Mouse (Mus musculus): ENCODE results near the gene Wnt1.
A peak's percentile ranks its signal among the peaks of the same experiment; 100 is the strongest.
"Not testable (repeated sequence)": the region's sequence is repeated elsewhere in the genome, so short reads cannot be mapped to it uniquely, and the experiment has no call there.

Gene Wnt1

DNA sequence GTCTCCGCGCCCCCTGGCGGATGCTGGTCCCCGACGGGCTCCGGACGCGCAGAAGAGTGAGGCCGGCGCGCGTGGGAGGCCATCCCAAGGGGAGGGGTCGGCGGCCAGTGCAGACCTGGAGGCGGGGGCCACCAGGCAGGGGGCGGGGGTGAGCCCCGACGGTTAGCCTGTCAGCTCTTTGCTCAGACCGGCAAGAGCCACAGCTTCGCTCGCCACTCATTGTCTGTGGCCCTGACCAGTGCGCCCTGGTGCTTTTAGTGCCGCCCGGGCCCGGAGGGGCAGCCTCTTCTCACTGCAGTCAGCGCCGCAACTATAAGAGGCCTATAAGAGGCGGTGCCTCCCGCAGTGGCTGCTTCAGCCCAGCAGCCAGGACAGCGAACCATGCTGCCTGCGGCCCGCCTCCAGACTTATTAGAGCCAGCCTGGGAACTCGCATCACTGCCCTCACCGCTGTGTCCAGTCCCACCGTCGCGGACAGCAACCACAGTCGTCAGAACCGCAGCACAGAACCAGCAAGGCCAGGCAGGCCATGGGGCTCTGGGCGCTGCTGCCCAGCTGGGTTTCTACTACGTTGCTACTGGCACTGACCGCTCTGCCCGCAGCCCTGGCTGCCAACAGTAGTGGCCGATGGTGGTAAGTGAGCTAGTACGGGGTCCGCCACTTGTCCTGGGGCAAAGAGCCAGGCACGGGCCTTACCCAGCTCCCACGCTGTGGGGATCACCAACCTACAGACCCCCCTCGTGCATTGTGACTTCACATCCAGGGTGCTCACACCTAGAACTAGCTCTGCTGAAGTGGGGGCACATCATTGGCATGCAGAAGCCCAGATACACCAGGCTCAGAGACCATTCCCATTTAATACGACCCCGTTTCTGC is at the start of gene Wnt1:
Gene Wnt1 (plus strand): TSS at position 197 of the 875 bp plus-strand sequence.
- DNase-seq (ENCODE audit: low read depth, low spot score) = no peak

DNA sequence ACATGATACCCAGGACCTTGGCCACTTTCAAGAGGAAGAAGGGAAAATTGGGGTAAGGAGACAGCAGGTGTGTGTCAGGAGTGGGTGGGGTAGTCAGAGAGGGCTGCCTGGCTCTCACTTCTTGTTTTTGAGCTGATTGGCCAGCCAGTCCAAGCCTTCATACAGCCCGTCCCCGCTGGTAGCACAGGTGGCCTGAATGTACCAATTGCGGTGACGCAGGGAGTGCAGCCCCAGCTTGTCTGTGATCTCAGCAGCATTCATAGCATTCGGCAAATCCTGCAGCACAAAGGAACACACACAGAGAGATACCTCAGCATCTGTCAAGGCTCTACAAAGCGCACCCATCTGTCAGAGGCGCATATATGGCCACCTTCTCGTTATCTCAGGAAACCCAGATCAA is 49.4 kb upstream of the Wnt1 start:
- DNase-seq (ENCODE audit: low read depth, low spot score) = no peak

DNA sequence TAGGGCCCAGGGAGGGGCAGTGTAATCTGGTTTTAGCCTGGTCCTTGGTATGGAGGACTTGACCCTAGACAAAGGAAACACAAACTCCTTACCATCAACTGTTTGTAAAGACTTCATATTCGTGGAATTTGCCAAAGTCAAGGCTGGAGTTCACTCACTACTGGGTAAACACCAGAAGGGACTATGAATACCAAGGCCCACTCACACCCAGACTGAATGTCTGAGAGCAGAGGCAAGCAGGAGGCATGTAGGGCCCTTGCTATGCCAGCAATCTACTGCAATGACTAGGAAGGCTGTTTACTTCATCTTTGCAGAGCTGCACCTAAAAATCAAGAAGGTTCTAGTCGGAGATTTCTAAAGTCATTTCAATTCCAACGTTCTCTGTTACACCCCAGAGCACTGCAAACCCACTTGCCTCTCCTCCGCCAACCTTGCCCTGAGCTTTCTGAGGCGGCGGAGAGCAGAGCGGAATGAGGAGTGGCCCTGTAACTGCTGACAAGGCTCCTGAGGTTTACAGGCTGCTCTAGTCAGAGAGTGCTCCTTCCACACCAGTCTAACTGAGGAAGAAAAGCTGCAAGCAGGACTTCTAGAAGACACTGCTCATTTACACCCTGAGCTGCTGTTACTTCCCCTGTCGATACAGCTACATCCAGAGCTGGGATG is 46.8 kb upstream of the Wnt1 start:
- DNase-seq (ENCODE audit: low read depth, low spot score) = no peak

- DNase-seq (ENCODE audit: low read depth, low spot score) = not testable (repeated sequence)
Measured at GRCm38 (mm10) chr15:98743863-98744262, 45.8 kb upstream of the Wnt1 start.

DNA sequence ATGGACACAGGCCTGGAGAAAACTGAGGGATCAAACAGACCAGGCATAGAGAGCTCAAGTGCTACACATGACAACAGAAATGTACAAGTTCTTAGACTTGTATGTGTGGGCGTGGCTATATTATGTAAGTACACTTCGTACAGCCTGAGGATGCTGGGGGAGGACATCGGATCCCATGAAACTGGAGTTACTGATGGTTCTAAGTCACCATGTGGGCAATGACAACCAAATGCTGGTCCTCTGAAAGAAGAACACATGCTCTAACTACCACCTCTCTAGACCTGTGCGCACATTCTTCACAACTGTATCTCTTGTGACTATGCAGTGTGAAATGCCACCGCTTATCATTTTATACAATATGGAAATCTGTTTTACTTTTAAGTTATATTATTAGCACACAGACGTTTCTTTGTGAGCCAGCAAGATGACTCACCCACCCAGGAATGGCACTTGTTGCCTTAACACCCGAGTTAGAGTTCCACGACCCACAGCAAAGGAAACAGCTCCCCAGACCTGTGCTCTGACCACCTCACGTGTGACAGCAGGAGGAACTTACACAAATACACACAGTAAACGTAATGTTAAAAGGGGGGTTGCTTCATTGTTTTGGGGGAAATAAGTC is 43.2 kb upstream of the Wnt1 start:
- no peak for DNase-seq (ENCODE audit: low read depth, low spot score)

- no peak for DNase-seq (ENCODE audit: low read depth, low spot score)
Measured at GRCm38 (mm10) chr15:98747296-98747695, 42.4 kb upstream of the Wnt1 start.

DNA sequence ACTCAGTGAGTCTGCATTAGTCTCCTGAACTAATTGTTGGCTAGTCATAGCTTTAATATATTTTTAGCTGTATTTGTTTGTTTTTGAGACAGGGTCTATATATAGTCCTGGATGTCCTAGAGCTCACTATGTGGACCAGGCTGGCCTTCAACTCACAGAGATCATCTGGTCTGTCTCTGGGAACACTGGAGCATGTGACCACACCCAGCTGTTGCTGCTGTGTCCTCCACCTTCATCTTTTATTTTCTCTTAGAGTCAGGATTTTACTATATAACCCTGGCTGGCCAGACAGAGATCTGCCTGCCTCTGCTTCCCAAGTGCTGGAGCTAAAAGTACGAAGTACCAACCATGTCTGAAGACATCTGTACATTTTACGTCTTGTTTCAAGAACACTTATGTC is 40.6 kb upstream of the Wnt1 start:
- no peak for DNase-seq (ENCODE audit: low read depth, low spot score)

GRCm38 (mm10) chr15:98753021-98753423 is 36.6 kb upstream of the Wnt1 start:
- DNase-seq (ENCODE audit: low read depth, low spot score) = no peak

GRCm38 (mm10) chr15:98754125-98754524 is 35.5 kb upstream of the Wnt1 start:
- DNase-seq (ENCODE audit: low read depth, low spot score) = no peak

DNA sequence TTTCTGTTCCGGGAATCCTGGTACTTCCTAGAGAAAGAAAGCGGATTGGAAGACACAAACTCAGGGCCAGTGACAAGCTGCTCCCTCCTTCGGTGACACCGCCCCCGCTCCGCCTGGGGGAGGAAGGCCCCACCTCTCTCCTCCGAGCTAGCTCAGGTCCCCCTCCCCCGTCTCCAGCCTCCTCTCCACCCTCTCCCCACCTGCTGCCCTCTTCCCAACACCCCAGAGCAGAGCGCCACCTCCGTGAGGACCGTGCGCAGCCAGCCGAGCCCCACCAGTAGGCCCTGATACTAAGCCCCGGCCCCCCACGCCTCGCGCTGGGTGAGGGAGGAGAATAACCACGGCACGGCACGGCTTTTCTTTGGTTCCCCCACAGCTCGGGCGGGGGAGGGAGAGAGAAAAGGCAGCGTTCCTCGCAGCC is 27.4 kb upstream of the Wnt1 start:
- DNase-seq (ENCODE audit: low read depth, low spot score) = peak; percentile 65

DNA sequence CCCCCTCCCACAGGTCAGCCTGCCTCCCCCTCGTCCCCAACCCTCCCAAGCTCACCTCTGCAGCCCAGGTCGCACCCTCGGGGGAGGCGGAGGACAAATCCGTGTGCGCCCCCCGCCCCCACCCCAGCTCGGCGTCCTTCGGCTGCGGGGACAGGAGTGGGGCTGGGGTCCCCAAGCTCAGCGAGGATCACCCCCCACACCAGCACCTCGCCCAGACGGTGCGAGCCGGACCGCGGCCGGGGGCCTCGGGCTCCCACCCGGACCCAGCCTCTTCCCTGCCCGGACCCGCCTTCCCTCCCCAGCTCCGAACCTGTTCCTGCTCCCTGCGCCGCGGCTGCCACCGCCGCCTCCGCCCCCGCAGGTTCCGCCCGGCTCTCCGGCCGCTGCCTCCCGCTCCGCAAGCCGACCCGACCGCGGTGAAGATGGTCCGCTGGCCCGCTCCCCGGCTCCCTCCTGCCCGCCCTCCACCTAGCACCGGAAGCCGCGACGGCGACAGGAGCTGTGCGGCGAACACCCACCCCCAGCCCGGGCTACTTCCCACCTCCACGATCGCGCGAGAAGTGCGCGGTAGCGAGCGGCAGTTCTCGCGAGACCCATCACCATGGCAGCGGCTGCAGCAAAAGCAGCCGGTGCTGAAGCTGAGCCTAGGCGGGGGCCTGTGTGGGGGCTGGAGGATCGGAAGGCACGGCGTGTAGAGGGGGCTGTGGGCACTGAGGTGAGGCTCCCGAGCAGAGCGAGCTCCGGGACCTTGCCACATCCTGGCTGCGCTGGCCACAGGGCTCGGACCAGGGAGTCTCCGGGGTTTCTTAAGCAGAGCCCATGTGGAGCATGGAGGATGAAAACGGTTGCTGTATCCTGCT is 26.8 kb upstream of the Wnt1 start, which contains the start of gene Arf3:
Gene Arf3 (minus strand): TSS at position 545 of the 860 bp plus-strand sequence.
- peak; percentile 97 for DNase-seq (ENCODE audit: low read depth, low spot score)

DNA sequence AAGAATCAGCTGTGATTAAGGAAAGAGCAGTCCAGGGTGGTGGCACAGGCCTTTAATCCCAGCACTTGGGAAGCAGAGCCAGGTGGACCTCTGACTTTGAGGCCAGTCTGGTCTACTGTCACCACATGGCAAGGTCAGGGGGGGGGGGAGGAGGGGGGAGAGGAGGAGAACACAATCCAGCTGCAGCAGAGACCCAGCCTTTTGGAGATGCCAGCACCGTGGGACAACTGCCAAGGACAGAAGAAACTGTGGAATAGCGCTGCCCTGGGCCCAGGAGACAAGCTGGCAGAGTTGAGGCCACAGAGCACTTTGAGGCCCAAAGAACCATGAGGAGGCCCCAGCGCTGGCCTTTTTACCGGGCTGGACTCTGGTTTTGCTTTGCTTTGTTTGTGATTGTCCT is 23.7 kb upstream of the Wnt1 start:
- DNase-seq (ENCODE audit: low read depth, low spot score) = no peak

DNA sequence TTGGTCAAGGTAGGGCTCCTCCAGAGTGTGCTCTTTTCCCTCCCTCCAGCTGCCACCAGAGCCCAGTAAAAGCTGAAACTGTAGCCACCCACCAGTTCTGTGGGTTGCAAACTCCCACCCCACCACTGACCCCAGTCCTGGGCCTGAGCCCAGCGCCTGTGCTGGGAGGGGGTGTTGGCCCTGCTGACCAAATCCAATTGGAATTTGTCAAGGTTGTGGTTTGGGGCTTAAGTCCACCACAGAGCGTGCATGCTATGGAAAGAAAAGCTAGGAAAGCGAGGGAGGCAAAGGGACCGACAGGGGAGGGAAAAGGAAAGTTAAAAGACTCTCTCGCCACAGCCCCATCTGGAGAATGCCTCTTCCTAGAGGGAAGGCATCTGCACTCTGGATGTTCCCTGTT is 21.4 kb upstream of the Wnt1 start:
- no peak for DNase-seq (ENCODE audit: low read depth, low spot score)

DNA sequence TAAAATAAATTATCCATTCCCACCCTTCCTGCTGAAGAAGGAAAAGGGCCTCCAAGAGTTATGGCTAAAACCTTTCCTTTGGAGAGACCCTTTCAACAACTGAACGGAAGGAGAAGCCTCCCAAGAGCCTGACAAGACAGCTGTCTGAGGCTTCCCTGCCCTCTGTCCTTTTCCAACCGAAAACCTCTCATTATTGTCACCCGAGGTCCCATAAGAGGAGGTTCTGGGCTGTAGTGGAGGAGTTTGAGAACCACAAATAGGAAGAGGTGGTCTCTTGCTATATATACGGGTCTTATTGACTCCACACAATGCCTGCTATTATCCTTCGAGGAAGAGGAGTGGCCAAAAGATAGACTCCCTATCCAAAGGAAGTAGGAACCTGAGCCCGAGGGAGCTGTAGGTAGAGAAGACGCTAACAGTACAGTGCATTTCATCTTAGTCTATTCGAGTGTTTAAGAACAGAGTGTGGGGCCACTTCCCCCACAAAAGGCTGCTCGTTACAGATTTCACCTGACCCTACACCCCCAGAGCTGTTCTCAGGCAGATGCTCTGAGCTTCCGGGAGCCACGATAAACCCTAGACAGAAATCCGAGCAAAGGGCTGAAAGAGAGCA is 17.7 kb upstream of the Wnt1 start:
- no peak for DNase-seq (ENCODE audit: low read depth, low spot score)

GRCm38 (mm10) chr15:98772511-98773211 is 17.0 kb upstream of the Wnt1 start:
- DNase-seq (ENCODE audit: low read depth, low spot score) = no peak

- no peak for DNase-seq (ENCODE audit: low read depth, low spot score)
Measured at GRCm38 (mm10) chr15:98774096-98774495, 15.6 kb upstream of the Wnt1 start.

DNA sequence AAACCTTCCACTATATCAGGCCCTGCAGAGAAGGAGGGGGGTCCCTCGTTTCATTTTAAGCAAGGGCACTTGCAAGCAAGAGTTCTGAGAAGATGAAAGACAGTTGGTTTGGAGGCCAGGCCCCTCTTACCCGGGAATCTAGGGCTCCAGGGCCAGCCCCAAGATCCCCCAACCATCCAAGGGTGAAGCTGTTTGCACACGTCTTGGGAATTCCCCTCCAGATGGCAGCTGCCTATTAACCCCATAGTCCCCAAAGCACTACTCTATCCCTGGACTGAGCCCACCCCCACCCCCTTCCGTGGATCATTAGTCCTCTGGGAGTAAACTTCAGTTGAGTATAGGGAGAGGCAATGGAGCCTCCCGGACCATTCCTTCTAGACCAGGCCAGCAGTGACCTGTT is 14.1 kb upstream of the Wnt1 start:
- DNase-seq (ENCODE audit: low read depth, low spot score) = no peak

DNA sequence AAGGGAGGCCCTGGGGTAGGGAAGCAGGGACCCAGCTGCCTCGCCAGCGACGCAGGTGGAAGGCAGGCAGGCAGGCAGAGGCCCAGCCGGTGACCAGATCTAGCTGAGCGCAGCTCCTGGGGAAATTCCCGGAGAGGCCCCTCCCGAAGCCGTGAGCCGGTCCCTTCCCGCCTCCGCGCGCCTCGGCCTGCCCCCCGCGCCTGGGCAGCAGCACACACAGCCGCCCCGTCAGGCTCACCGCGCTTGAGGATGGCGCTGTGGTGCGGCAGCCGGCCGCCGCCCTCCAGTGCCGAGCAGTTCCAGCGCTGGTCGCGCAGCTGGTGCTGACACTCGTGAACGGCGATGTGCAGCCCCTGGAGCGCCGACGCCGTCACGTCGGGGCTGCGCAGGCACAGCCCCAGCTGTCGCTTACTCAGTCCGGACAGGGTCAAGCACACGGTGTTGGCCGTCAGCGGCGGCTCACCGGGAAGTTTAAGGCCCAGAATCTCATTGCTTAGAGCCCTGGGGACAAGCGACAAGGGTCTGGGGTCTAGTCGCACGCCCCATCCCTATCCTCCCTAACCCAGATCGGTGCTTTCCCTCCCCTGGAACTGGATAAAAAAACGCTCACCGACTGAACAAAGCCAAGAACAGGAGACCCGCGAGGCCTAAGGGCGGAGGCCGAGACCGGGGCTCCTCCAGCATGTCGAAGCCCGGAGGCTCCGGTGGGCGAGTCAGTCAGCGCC is 13.2 kb upstream of the Wnt1 start:
- no peak for DNase-seq (ENCODE audit: low read depth, low spot score)

DNA sequence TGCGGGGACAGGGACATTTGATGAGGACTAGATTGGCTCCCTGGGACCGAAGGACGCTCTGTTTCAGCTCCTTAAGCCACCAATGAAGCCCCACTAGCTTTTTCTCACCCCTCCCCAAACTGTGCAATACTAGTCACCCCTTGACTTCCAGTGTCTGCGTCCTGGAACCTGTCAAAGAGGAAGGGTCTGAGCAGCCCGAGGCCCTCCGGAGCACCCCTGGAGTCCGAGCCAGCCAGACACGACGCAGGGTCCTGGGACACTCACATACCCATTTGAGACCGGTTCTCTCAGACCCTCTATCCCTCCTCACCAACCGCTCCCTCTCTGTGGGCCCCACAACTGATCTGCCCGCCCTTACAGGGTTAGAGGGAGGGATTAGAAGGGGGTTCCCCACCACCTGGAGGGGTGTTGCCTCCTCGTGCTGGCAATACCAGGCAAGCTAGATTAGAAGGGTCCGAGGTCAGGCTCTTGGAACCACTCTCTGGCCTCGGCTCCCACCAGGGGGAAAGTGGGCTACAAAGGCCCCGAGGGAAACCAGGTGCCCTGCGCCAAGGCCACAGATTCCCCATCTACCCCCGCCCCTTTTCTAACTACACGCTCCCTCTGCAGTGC is 12.5 kb upstream of the Wnt1 start:
- DNase-seq (ENCODE audit: low read depth, low spot score) = no peak

All from forelimb bud, embryonic 11.5 days (tissue).